Mouse (Mus musculus): ENCODE measurements around the gene Socs3. TPM values are rescaled to one million over a fixed set of nuclear protein-coding genes. Genes with fewer than 3 reads are reported as not detected.
A peak's percentile ranks its signal among the peaks of the same experiment; 100 is the strongest.

Gene Socs3
- polyA plus RNA-seq, 1 experiment, result 5.0 TPM

DNA sequence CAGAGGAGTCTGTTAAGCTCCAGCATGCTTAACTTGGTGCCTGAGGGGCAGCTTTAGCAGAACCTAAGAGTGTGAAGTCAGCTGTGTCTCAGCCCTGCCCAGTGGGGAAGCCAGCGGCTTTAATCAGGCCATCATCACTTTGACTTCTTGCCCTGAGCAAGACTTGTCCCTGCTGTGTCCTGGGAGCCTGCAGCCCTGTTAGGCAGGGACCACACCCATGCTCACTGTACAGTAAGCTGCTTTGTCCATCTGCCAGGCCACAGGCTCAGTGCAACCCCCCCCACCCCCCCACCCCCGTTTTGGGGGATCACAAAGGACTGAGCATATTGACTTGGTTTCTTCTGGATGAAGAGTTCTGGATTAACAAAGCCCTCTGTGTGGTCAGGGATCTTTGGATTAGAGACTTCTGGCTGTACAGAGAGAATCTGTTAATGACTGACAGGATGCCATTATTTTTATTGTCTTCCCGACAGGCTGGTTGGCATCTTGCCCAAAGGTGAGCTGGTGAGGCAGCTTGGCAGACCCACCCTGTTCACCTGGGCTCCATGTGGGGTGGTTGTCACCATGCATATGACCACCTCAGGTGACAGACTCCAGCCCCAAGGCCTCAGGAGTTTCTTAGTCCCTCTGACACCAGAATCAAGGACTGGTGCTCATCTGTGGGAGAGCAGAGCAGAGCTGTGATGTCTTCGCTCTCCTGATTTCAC is 40.2 kb upstream of the Socs3 start:
- Histone ChIP-seq H3K27me3 (replicated peaks; ENCODE audit: control insufficient read depth, insufficient read depth, low read length) (no peaks in the 10 kb centered on the region), H3K4me3 (ENCODE audit: insufficient read depth, low read depth, low read length) (no peak overlapping the region), H3K36me3 (ENCODE audit: control insufficient read depth, insufficient read depth, low read length) (no peaks in the 10 kb centered on the region), H3K4me1 (ENCODE audit: control insufficient read depth, insufficient read depth, low read length) (peaks cover 25% of the 10 kb centered on the region), H3K27ac (ENCODE audit: insufficient read depth, low read depth, low read length) (no peak overlapping the region)
- peak; percentile 46 for DNase-seq
- TF ChIP-seq CTCF (conservative IDR thresholded peaks at IDR 0.05; ENCODE audit: insufficient read depth, insufficient read length, low read depth, low read length) (no peak), POLR2A (IDR thresholded peaks at IDR 0.05; ENCODE audit: low read depth, low read length) (no peak)
- WGBS, result 31% methylated on average over 4 of the region's 4 CpGs

DNA sequence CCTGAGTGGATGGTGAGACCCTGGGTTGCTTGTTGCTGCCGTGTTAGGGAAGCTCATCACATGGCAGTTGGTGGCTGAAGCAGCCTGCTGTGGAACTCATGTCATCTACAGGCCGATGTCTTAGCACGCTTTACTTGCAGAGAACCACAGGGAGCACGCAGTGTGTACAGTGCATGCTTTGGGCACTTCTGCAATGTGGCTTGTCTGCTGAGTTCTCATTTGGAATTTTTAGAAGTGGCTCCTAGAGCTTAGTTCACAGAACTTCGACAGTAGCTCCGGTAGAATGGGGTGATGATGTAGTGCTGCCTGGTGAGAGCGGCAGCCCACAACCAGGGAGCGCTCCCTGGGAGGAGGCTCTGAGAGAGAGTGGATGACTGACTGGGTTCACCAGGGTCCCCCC is 39.0 kb upstream of the Socs3 start:
- TF ChIP-seq POLR2A (IDR thresholded peaks at IDR 0.05; ENCODE audit: low read depth, low read length) (no peak), CTCF (conservative IDR thresholded peaks at IDR 0.05; ENCODE audit: insufficient read depth, insufficient read length, low read depth, low read length) (no peak)
- WGBS, result 83% methylated on average over 8 of the region's 8 CpGs
- peaks cover 25% of the 10 kb centered on the region for H3K4me1 ChIP-seq (ENCODE audit: control insufficient read depth, insufficient read depth, low read length)
- DNase-seq, result no peak
- H3K4me3 ChIP-seq (ENCODE audit: insufficient read depth, low read depth, low read length), result no peak overlapping the region
- no peaks in the 10 kb centered on the region for H3K36me3 ChIP-seq (ENCODE audit: control insufficient read depth, insufficient read depth, low read length)
- H3K27ac ChIP-seq (ENCODE audit: insufficient read depth, low read depth, low read length), result no peak overlapping the region
- no peaks in the 10 kb centered on the region for H3K27me3 ChIP-seq (replicated peaks; ENCODE audit: control insufficient read depth, insufficient read depth, low read length)

DNA sequence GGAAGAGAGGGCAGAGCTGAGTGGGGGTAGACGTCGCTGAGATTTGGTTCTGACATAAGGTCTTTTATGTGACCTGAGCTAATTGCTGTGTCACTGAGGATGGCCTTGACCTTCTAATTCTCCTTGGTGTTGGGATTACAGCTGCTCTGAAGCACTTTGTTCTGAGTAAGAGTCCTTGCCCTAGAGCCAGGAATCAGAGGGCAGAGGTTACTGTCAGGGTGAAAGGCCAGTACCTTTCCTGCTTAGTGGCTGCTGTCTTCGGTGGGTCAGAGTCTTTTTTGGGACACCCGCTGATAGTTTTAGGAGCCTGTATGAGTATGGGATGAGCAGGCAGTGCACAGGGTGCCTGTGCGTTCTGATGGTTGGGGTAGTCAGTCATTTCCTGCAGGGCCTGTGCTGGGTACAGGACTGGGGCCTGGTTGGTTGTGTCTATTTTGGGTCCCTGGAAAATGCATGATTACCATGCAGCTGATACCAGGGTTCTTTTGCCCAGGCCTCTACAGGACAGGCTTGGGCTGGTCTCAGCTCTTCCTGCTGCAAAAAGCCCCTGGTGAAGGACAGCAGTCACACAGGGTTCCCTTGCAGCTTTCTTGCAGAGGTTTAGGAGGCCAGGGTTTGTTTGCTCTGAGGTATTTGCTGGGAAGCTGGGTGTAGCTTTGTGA is 38.4 kb upstream of the Socs3 start:
- no peak overlapping the region for H3K27ac ChIP-seq (ENCODE audit: insufficient read depth, low read depth, low read length)
- no peak for DNase-seq

DNA sequence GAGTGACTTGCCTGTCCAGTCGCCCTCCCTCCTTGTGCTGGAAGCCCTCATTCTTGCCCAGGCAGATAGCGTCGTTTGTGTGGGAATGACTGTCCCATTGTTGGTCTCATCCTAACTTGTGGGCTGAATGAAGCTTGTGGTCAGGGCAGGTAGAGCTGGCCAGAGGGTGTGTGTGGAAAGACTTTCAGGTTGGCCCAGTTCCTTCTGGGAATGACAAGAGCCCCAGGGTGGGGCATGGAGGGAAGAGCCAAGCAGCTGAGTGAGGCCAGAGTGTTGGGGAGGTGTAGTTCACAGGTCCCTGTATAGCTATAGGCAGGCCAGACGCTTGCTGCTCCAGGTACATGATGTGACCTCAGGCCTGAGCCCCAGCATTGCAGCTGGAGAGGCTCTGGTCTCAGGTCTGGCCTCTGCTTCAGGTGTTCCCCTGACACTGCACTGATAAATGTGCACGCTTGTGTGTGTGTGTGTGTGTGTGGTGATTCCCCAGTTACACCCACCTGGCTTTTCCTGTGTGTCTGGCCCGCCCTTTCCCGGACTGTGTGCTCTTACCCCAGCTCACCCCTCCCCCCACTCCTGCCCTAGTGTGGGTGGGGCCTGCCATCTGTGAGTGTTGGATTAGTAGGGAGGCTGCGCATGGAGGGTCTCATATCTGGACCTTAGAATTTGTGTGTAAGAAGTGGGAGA is 37.8 kb upstream of the Socs3 start:
- Histone ChIP-seq H3K4me3 (ENCODE audit: insufficient read depth, low read depth, low read length) (no peak overlapping the region), H3K27ac (ENCODE audit: insufficient read depth, low read depth, low read length) (no peak overlapping the region), H3K27me3 (replicated peaks; ENCODE audit: control insufficient read depth, insufficient read depth, low read length) (no peaks in the 10 kb centered on the region), H3K36me3 (ENCODE audit: control insufficient read depth, insufficient read depth, low read length) (no peaks in the 10 kb centered on the region), H3K4me1 (ENCODE audit: control insufficient read depth, insufficient read depth, low read length) (peaks cover 25% of the 10 kb centered on the region)
- TF ChIP-seq POLR2A (IDR thresholded peaks at IDR 0.05; ENCODE audit: low read depth, low read length), result no peak
- no peak for TF ChIP-seq CTCF (conservative IDR thresholded peaks at IDR 0.05; ENCODE audit: insufficient read depth, insufficient read length, low read depth, low read length)
- no peak for DNase-seq
- 83% methylated on average over 8 of the region's 8 CpGs for WGBS

More for the DNA sequence above, 38.4 kb upstream of the Socs3 start:
- TF ChIP-seq POLR2A (IDR thresholded peaks at IDR 0.05; ENCODE audit: low read depth, low read length), result no peak
- TF ChIP-seq CTCF (conservative IDR thresholded peaks at IDR 0.05; ENCODE audit: insufficient read depth, insufficient read length, low read depth, low read length), result no peak
- WGBS, result 55% methylated on average over 5 of the region's 5 CpGs
- no peak overlapping the region for H3K4me3 ChIP-seq (ENCODE audit: insufficient read depth, low read depth, low read length)
- H3K36me3 ChIP-seq (ENCODE audit: control insufficient read depth, insufficient read depth, low read length), result no peaks in the 10 kb centered on the region
- peaks cover 25% of the 10 kb centered on the region for H3K4me1 ChIP-seq (ENCODE audit: control insufficient read depth, insufficient read depth, low read length)
- no peaks in the 10 kb centered on the region for H3K27me3 ChIP-seq (replicated peaks; ENCODE audit: control insufficient read depth, insufficient read depth, low read length)

DNA sequence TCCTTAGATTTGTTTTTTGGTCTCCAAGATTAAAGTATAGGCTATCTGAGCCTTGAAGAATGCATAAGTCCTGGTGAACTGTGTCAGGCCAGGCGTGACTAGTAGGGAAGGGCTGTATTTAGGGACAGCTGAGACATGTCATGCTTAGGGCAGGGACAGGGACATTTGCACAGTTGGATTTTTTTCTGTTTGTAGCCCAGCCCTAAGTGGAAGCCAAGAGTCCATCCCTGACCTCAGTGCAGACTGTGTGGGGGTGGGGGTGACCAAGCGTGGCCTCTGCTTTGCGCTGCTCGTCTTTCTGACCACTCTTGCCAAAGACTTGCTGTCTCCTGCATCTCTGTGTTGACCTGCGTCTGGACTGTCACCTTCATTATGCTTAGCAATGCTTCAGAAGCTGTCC is 34.4 kb upstream of the Socs3 start:
- DNase-seq, result peak; percentile 71
- Histone ChIP-seq H3K27me3 (replicated peaks; ENCODE audit: control insufficient read depth, insufficient read depth, low read length) (no peaks in the 10 kb centered on the region), H3K4me3 (ENCODE audit: insufficient read depth, low read depth, low read length) (no peak overlapping the region), H3K4me1 (ENCODE audit: control insufficient read depth, insufficient read depth, low read length) (peaks cover 15% of the 10 kb centered on the region), H3K27ac (ENCODE audit: insufficient read depth, low read depth, low read length) (peak overlapping the region; percentile 72), H3K36me3 (ENCODE audit: control insufficient read depth, insufficient read depth, low read length) (no peaks in the 10 kb centered on the region; the same call in 1 of the 2 replicates)
- TF ChIP-seq CTCF (conservative IDR thresholded peaks at IDR 0.05; ENCODE audit: insufficient read depth, insufficient read length, low read depth, low read length), result no peak
- TF ChIP-seq POLR2A (IDR thresholded peaks at IDR 0.05; ENCODE audit: low read depth, low read length), result no peak
- WGBS, result 69% methylated on average over 5 of the region's 5 CpGs

DNA sequence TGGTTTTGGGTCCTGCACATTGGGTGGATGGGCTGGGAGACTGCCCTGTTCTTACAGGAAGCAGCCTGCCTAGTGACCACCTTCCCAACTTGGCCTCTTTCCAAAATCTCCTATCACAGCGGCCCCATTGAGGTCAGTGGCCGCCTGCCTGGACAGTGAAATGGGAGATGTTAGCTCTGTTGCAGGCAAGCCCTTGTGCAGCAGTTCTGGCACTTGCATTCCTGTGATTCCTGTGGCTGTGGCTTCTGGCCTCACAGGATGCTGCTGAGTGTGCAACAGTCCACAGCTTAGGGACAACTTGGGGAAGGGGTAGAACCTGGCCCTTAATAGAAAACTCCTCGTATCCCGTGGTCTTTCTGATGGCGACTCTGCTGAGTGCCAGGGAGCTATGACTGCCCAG is 33.9 kb upstream of the Socs3 start:
- Histone ChIP-seq H3K27ac (ENCODE audit: insufficient read depth, low read depth, low read length) (peak overlapping the region; percentile 72), H3K27me3 (replicated peaks; ENCODE audit: control insufficient read depth, insufficient read depth, low read length) (no peaks in the 10 kb centered on the region), H3K36me3 (ENCODE audit: control insufficient read depth, insufficient read depth, low read length) (no peaks in the 10 kb centered on the region; the same call in 1 of the 2 replicates), H3K4me3 (ENCODE audit: insufficient read depth, low read depth, low read length) (no peak overlapping the region), H3K4me1 (ENCODE audit: control insufficient read depth, insufficient read depth, low read length) (peaks cover 10% of the 10 kb centered on the region)
- no peak for TF ChIP-seq CTCF (conservative IDR thresholded peaks at IDR 0.05; ENCODE audit: insufficient read depth, insufficient read length, low read depth, low read length)
- no peak for TF ChIP-seq POLR2A (IDR thresholded peaks at IDR 0.05; ENCODE audit: low read depth, low read length)
- DNase-seq, result peak; percentile 56
- WGBS, result 47% methylated on average over 5 of the region's 5 CpGs

DNA sequence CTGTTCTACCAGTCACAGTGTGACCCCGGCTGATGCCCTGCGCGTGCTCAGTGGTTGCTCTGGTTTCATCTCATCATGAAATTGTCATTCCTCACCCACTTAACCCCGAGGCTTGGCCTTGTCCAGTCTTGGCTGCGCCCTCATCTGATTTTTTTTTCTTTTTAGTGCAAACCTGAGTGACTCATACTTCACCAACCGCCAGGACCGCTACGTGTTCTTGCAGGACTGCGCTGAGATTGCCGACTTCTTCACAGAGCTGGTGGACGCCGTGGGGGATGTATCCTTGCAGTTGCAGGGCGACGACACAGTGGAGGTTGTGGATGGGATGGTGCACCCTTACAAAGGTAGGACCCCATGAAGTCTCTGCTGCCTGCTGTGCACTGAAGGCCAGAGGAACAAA is 33.3 kb upstream of the Socs3 start:
- no peak for DNase-seq
- Histone ChIP-seq H3K27me3 (replicated peaks; ENCODE audit: control insufficient read depth, insufficient read depth, low read length) (no peaks in the 10 kb centered on the region), H3K4me3 (ENCODE audit: insufficient read depth, low read depth, low read length) (no peak overlapping the region), H3K36me3 (ENCODE audit: control insufficient read depth, insufficient read depth, low read length) (no peaks in the 10 kb centered on the region; the same call in 1 of the 2 replicates), H3K4me1 (ENCODE audit: control insufficient read depth, insufficient read depth, low read length) (peaks cover 6% of the 10 kb centered on the region; the same call in 1 of the 2 replicates), H3K27ac (ENCODE audit: insufficient read depth, low read depth, low read length) (peak overlapping the region; percentile 27; the same call in 1 of the 2 replicates)
- no peak for TF ChIP-seq POLR2A (IDR thresholded peaks at IDR 0.05; ENCODE audit: low read depth, low read length)
- TF ChIP-seq CTCF (conservative IDR thresholded peaks at IDR 0.05; ENCODE audit: insufficient read depth, insufficient read length, low read depth, low read length), result no peak
- WGBS, result 78% methylated on average over 14 of the region's 14 CpGs

Measured in kidney, adult 2 months (tissue).